Mouse (Mus musculus): ENCODE results near the gene Lpin3. TPM values are rescaled to one million over a fixed set of nuclear protein-coding genes. Genes with fewer than 3 reads are reported as not detected.
A peak's percentile ranks its signal among the peaks of the same experiment; 100 is the strongest.

Lpin3 gene
- polyA plus RNA-seq, 1 experiment from 2014 or later: 1.6 TPM

DNA sequence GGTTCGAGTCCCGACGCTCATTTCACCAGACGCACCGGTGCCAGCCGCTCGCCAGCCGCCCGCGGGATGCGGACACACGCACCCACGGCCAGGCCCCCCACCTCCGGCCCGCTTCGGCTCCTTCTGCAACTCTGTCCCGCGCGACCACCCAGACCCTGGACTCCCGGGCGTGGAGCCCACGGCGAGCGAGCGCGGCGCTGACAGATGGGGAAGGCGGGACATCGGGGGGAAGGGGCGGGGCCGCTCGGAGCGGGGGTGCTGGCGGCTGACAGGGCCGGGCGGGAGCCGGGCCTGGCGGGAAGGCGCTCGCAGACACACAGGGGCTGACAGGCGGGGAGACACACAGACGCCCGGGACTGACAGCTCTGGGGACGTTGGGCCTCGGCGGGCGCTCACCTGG, 8.1 kb upstream of the Lpin3 start:
- no peaks in the 10 kb centered on the region for H3K27me3 ChIP-seq (ENCODE audit: low read depth, poor library complexity, severe bottlenecking)
- WGBS: 0% methylated on average over 47 of the region's 47 CpGs
- H3K9me3 ChIP-seq (replicated peaks): no peaks in the 10 kb centered on the region
- peaks cover 12% of the 10 kb centered on the region for H3K4me1 ChIP-seq
- no peaks in the 10 kb centered on the region for H3K36me3 ChIP-seq
- H3K4me3 ChIP-seq: peak overlapping the region; percentile 95
- H3K27ac ChIP-seq: peak overlapping the region; percentile 92
- peak; percentile 78 for DNase-seq (ENCODE audit: low spot score)

DNA sequence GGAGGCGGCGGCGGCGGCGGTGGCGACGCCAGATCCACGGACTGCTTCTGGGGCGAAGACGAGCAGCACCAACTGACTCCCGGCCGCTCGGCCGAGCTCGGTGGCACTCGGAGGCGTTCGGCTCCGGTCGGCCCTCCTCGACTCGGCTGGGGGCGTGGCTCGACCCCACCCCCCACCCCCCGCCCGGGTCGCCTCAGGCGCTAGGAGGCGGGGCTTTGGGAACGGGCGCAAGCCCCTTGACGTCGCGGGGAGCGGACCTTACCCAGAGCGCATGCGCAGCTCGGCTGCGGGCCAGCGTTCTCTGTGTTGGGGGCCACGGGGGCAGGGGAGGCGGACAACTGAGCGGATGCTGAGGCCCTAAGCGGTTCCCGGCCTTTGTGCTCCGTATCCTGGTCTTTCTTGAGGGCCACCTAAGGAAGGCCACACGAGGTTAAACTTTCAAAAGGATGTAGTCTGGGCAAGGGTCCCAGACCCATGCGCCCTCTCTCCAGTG, 7.5 kb upstream of the Lpin3 start, which contains the start of gene Zhx3:
Gene Zhx3, minus strand, starts transcription at position 109 of the 493 bp plus-strand sequence.
- peak; percentile 99 for DNase-seq (ENCODE audit: low spot score)
- Histone ChIP-seq H3K4me3 (peak within 1 kb of the TSS; percentile 95), H3K27me3 (ENCODE audit: low read depth, poor library complexity, severe bottlenecking) (no peaks in the 10 kb centered on the region), H3K4me1 (peaks cover 12% of the 10 kb centered on the region), H3K36me3 (no peaks in the 10 kb centered on the region), H3K27ac (peak within 1 kb of the TSS; percentile 92), H3K9me3 (replicated peaks) (no peaks in the 10 kb centered on the region)
- WGBS: 1% methylated on average over 48 of the region's 48 CpGs

DNA sequence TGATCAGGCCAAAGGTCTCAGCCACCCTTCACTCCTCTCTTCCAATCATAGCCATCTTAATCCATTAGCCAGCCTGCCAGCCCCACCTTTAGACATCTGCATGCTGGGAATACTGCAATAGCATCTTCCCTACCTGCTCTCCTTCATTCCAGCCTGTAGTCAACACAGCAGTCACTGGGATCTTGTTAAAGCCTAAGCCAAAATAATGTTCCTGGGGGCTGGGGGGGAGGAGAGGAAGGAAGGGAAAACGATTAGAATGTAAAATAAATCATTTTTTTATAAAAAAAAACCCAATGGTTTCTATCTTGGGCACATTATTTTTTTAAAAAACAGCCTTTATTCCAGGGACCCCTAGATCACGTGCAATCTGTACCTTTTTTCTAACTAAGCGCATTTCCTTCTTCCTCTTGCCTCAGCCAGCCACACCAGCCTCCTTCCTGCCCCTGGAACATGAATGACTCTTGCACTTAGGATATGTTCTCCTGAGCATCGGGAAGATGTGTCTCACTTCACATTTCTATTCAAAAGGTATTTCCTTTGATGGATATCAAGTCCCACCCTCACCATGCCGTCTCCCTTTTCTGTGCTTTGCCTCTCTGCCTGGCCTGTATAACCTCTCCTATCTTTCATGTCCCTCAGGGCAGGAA, 6.1 kb upstream of the Lpin3 start:
- Histone ChIP-seq H3K4me1 (peaks cover 12% of the 10 kb centered on the region), H3K27ac (no peak overlapping the region), H3K9me3 (replicated peaks) (no peaks in the 10 kb centered on the region), H3K27me3 (ENCODE audit: low read depth, poor library complexity, severe bottlenecking) (no peaks in the 10 kb centered on the region), H3K4me3 (no peak overlapping the region), H3K36me3 (no peaks in the 10 kb centered on the region)
- DNase-seq (ENCODE audit: low spot score): no peak
- 90% methylated on average over 5 of the region's 5 CpGs for WGBS

- no peaks in the 10 kb centered on the region for H3K36me3 ChIP-seq
- H3K4me3 ChIP-seq: no peak overlapping the region
- no peak for DNase-seq (ENCODE audit: low spot score)
- no peak overlapping the region for H3K27ac ChIP-seq
- no peaks in the 10 kb centered on the region for H3K9me3 ChIP-seq (replicated peaks)
- H3K4me1 ChIP-seq: peaks cover 12% of the 10 kb centered on the region
- H3K27me3 ChIP-seq (ENCODE audit: low read depth, poor library complexity, severe bottlenecking): no peaks in the 10 kb centered on the region
- 87% methylated on average over 4 of the region's 4 CpGs for WGBS
Measured at GRCm38 (mm10) chr2:160876115-160876514, 4.4 kb upstream of the Lpin3 start.

DNA sequence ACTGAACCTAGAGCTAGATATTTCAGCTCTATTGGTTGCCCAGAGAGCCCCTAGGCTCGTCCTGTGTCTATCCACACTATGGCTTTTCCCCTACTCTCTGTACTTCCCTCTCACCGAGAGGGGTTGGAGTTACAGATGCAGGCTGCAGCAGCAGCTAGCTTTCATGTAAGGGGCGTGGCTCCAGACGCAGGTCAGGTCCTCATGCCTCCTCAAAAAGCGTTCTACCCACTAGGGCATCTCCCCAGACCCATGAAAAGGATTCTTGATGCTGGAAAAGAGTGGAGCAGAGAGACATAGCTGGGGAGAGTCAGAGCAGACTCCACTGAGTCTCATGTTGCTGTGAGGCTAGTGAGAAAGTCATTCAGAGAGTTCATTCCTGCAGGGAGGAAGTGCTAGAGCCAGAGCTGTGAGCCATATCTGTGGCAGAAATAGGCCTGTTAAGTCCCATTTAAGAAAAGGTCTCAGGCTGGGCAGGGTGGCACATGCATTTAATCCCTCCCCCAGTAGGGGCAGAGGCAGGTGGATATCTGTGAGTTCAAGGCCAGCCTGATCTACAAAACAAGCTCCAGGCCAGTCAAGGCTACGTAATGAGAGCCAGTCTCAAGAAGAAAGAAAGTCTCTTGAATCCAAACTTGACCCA, 1.1 kb downstream of the Lpin3 start:
- no peak for DNase-seq (ENCODE audit: low spot score)
- WGBS: 51% methylated on average over 6 of the region's 6 CpGs
- H3K27me3 ChIP-seq (ENCODE audit: low read depth, poor library complexity, severe bottlenecking): no peaks in the 10 kb centered on the region
- no peaks in the 10 kb centered on the region for H3K36me3 ChIP-seq
- no peak overlapping the region for H3K27ac ChIP-seq
- H3K4me1 ChIP-seq: peaks cover 4% of the 10 kb centered on the region; the same call in 1 of the 2 replicates
- H3K9me3 ChIP-seq (replicated peaks): no peaks in the 10 kb centered on the region
- H3K4me3 ChIP-seq: no peak overlapping the region

DNA sequence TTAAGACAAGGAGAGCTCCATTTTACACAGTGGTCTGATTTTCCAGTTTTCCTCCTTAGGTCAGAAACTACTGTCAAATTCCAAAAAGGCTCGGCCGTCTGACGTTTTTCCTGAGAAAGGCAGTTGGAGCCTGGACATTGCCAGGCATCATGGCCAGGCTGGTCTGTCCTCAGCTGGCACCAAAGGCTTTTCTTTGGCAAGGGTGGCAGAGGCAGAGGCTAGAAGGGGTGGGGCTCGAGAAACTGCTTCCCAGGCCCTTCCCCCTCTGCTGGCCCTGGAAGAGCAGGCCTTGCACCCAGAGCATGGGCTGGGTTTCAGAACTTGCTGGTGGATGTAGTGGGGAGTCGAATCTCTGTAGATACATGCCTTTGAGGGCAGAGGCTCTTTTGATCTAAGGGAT, 2.0 kb downstream of the Lpin3 start:
- Histone ChIP-seq H3K4me1 (peaks cover 6% of the 10 kb centered on the region; the same call in 1 of the 2 replicates), H3K4me3 (no peak overlapping the region), H3K27me3 (ENCODE audit: low read depth, poor library complexity, severe bottlenecking) (no peaks in the 10 kb centered on the region), H3K27ac (no peak overlapping the region), H3K36me3 (no peaks in the 10 kb centered on the region), H3K9me3 (replicated peaks) (no peaks in the 10 kb centered on the region)
- no peak for DNase-seq (ENCODE audit: low spot score)
- WGBS: 78% methylated on average over 5 of the region's 5 CpGs

DNA sequence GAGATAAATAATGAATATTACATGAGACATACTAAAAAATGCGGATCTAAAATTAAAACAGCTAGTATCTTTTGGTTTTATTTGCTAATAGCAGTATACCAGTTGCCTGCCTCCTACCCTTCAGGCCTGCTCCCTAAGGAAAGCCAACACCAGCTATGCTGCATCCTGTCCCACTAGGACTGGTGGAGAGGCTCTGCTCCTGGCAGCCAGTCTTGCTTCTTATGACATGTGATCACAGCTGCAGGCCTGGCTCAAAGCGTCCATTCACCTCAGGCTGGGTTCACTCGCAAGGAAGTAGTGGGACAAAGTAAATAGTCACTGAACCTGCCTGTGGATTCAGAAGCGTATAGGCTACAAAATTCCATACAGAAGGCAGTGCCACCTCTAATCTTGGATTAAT, 3.4 kb downstream of the Lpin3 start:
- H3K4me3 ChIP-seq: no peak overlapping the region
- no peak overlapping the region for H3K27ac ChIP-seq
- H3K36me3 ChIP-seq: no peaks in the 10 kb centered on the region
- H3K9me3 ChIP-seq (replicated peaks): no peaks in the 10 kb centered on the region
- peaks cover 14% of the 10 kb centered on the region for H3K27me3 ChIP-seq (ENCODE audit: low read depth, poor library complexity, severe bottlenecking)
- peak; percentile 21 for DNase-seq (ENCODE audit: low spot score)
- 84% methylated on average over 4 of the region's 4 CpGs for WGBS
- peaks cover 18% of the 10 kb centered on the region for H3K4me1 ChIP-seq

- Histone ChIP-seq H3K27me3 (ENCODE audit: low read depth, poor library complexity, severe bottlenecking) (peaks cover 23% of the 10 kb centered on the region), H3K9me3 (replicated peaks) (no peaks in the 10 kb centered on the region), H3K36me3 (no peaks in the 10 kb centered on the region), H3K4me1 (peaks cover 18% of the 10 kb centered on the region), H3K27ac (no peak overlapping the region), H3K4me3 (no peak overlapping the region)
- DNase-seq (ENCODE audit: low spot score): peak; percentile 75
- 16% methylated on average over 2 of the region's 2 CpGs for WGBS
Measured at GRCm38 (mm10) chr2:160884830-160885229, 4.4 kb downstream of the Lpin3 start.

DNA sequence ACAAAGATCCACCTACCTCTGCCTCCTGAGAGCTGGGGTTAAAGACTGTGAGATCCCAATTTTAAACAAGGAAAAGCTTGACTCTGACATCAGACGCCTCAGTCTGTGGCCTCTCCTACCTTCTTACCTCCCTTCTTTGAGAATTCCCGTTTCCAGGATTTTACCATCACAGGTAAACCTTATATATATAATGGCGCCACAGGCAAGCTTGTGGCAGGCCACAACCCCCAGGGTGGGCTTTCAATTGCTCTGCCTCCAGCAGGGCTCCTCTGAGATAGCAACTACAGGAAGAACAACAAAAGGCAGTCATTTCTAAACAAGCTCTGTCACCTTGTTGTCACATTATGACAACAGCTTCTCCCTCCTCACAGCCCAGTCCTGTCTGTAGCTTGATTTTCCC, 5.8 kb downstream of the Lpin3 start:
- Histone ChIP-seq H3K4me3 (no peak overlapping the region), H3K9me3 (replicated peaks) (no peaks in the 10 kb centered on the region), H3K4me1 (peaks cover 18% of the 10 kb centered on the region), H3K36me3 (no peaks in the 10 kb centered on the region), H3K27ac (no peak overlapping the region), H3K27me3 (ENCODE audit: low read depth, poor library complexity, severe bottlenecking) (peaks cover 26% of the 10 kb centered on the region)
- 73% methylated on average over 3 of the region's 3 CpGs for WGBS
- peak; percentile 7 for DNase-seq (ENCODE audit: low spot score)

GRCm38 (mm10) chr2:160887284-160887683, 6.8 kb downstream of the Lpin3 start:
- Histone ChIP-seq H3K9me3 (replicated peaks) (no peaks in the 10 kb centered on the region), H3K4me3 (peak overlapping the region; percentile 59), H3K4me1 (peaks cover 18% of the 10 kb centered on the region), H3K27ac (no peak overlapping the region), H3K36me3 (no peaks in the 10 kb centered on the region), H3K27me3 (ENCODE audit: low read depth, poor library complexity, severe bottlenecking) (peaks cover 26% of the 10 kb centered on the region)
- WGBS: 2% methylated on average over 11 of the region's 11 CpGs
- DNase-seq (ENCODE audit: low spot score): peak; percentile 86

DNA sequence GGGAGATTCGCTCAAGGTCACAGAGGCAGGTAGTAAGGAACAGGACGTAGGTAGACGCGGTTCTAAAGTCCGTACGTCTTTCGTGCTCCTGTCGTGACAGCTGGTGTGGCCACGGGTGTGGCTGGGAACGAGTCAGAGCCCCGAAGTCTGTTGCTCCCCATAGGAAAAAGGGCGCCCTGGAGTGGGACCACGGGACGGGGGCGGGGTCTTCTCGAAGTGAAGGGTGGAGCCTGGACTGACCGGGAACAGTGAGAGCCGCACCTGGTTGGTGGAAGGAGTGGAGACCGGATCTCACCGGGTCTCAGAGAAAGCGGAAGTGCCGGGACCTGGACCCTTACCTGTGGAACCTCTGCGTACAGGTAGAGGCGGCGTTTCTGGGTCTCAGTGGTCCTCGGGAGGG, 7.4 kb downstream of the Lpin3 start:
- under 1% methylated on average over 26 of the region's 26 CpGs for WGBS
- DNase-seq (ENCODE audit: low spot score): peak; percentile 65
- no peaks in the 10 kb centered on the region for H3K9me3 ChIP-seq (replicated peaks)
- no peaks in the 10 kb centered on the region for H3K36me3 ChIP-seq
- H3K27ac ChIP-seq: no peak overlapping the region
- peak overlapping the region; percentile 59 for H3K4me3 ChIP-seq
- H3K27me3 ChIP-seq (ENCODE audit: low read depth, poor library complexity, severe bottlenecking): peaks cover 26% of the 10 kb centered on the region
- H3K4me1 ChIP-seq: peaks cover 18% of the 10 kb centered on the region

GRCm38 (mm10) chr2:160891045-160891444, 10.6 kb downstream of the Lpin3 start:
- Histone ChIP-seq H3K4me1 (peaks cover 15% of the 10 kb centered on the region), H3K27ac (no peak overlapping the region), H3K36me3 (no peaks in the 10 kb centered on the region), H3K9me3 (replicated peaks) (no peaks in the 10 kb centered on the region), H3K4me3 (no peak overlapping the region), H3K27me3 (ENCODE audit: low read depth, poor library complexity, severe bottlenecking) (peaks cover 26% of the 10 kb centered on the region)
- no peak for DNase-seq (ENCODE audit: low spot score)
- WGBS: 83% methylated on average over 5 of the region's 5 CpGs

- Histone ChIP-seq H3K4me3 (no peak overlapping the region), H3K36me3 (no peaks in the 10 kb centered on the region), H3K27ac (no peak overlapping the region), H3K9me3 (replicated peaks) (no peaks in the 10 kb centered on the region), H3K27me3 (ENCODE audit: low read depth, poor library complexity, severe bottlenecking) (peaks cover 26% of the 10 kb centered on the region), H3K4me1 (peaks cover 15% of the 10 kb centered on the region)
- DNase-seq (ENCODE audit: low spot score): no peak
- WGBS: 90% methylated on average over 9 of the region's 9 CpGs
Measured at GRCm38 (mm10) chr2:160891697-160892096, 11.2 kb downstream of the Lpin3 start.
